Mouse (Mus musculus) limb, embryonic 15.5 days (tissue): ENCODE measurements around the gene Fcer1g. TPM values are rescaled to one million over a fixed set of nuclear protein-coding genes. Genes with fewer than 3 reads are reported as not detected.

ENCODE experiments used
- ATAC-seq: fragments of 200-750 bp; cut with Nextera tagmentation; 2 replicates; pipeline ENCODE4 v1.8.0; 2017; ENCODE audit warnings: low read depth, moderate TSS enrichment; ENCODE audit not compliant: insufficient number of reproducible peaks, low FRiP score, low TSS enrichment
- H3K27ac ChIP-seq: fragments of 300-500 bp; sonication (generic); 2 replicates; pipeline ENCODE4 v1.5.1; 2015; ENCODE audit warnings: moderate library complexity, mild to moderate bottlenecking, inconsistent platforms
- H3K27me3 ChIP-seq: fragments of 300-500 bp; sonication (generic); 2 replicates; pipeline ENCODE4 v1.6.1; 2015; ENCODE audit warnings: inconsistent platforms
- H3K36me3 ChIP-seq: fragments of 300-500 bp; sonication (generic); 2 replicates; pipeline ENCODE4 v1.6.1; 2015; ENCODE audit warnings: inconsistent platforms
- H3K4me1 ChIP-seq: fragments of 300-500 bp; sonication (generic); 2 replicates; pipeline ENCODE4 v1.6.1; 2015; ENCODE audit warnings: inconsistent platforms
- H3K4me2 ChIP-seq: fragments of 300-500 bp; sonication (generic); 2 replicates; pipeline ENCODE4 v1.6.1; 2015; ENCODE audit warnings: mild to moderate bottlenecking, inconsistent platforms
- H3K4me3 ChIP-seq: fragments of 300-500 bp; sonication (generic); 2 replicates; pipeline ENCODE4 v1.5.1; 2015; ENCODE audit warnings: mild to moderate bottlenecking, inconsistent platforms
- H3K9ac ChIP-seq: fragments of 300-500 bp; sonication (generic); 2 replicates; pipeline ENCODE4 v1.6.1; 2015; ENCODE audit warnings: inconsistent platforms
- H3K9me3 ChIP-seq: fragments of 300-500 bp; sonication (generic); 2 replicates; pipeline ENCODE4 v1.6.1; 2016; ENCODE audit warnings: inconsistent platforms
- WGBS: fragments of 180-500 bp; shearing (Covaris S2); methylation state at CpG from one replicate; pipeline ENCODE4 v1.1.7; 2015; 5-methylcytosine and 5-hydroxymethylcytosine counted together
- polyA plus RNA-seq: library from polyadenylated mRNA; unstranded; fragments of >200 nt; fragmentation: Nextera tagmentation; extraction: Ambion mirVana; gene quantifications from 2 replicates; pipeline ENCODE4 v1.2.1, GENCODE M21; 2015

The Fcer1g gene
- polyA plus RNA-seq, 1 experiment from 2014 or later = 94.7 TPM

DNA sequence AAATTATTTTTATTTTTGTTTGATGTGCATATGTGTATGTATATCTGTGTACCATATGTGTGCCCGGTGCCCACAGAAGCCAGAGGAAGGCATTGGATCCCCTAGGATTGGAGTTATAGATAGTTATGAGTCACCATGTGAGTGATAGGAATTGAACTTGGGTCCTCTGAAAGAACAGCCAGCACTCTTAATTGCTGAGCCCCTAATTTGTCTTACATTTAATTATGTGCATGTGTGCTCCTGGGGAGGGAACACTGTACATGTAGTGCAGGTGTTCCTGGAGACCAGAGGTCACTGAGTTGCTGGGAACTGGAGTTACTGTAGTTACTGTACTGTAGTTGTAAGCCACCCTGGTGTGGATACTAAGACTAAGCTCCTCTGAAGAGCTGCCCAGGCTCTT is 33.4 kb downstream of the Fcer1g start:
- H3K27ac ChIP-seq = no peak overlapping the region
- H3K4me2 ChIP-seq = no peak overlapping the region
- peaks cover 3% of the 10 kb centered on the region for H3K4me1 ChIP-seq
- 94% methylated on average over 1 of the region's 1 CpGs for WGBS
- H3K9me3 ChIP-seq = no peaks in the 10 kb centered on the region
- H3K36me3 ChIP-seq = no peaks in the 10 kb centered on the region
- H3K9ac ChIP-seq = no peak overlapping the region
- H3K27me3 ChIP-seq = peaks cover 15% of the 10 kb centered on the region
- H3K4me3 ChIP-seq = no peak overlapping the region
- no peak for ATAC-seq

DNA sequence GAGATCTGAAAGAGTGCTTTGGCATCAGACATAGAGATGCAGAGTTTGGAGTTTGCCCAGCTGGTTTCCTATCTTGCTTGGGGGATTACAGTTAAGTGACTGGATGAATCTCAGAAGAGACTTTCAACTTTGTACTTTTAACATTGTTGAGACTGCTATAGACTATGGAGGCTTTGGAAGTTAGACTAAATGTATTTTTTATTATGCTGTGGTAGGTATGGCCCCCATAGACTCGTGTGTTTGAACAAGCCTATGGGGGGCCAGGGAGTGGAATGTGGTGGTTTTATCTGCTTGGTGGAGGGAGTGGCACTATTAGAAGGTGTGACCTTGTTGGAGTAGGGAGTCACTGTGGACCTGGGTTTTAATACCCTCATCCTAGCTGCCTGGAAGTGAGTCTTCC is 34.6 kb downstream of the Fcer1g start:
- 50% methylated on average over 1 of the region's 1 CpGs for WGBS
- no peak for ATAC-seq
- no peak overlapping the region for H3K9ac ChIP-seq

DNA sequence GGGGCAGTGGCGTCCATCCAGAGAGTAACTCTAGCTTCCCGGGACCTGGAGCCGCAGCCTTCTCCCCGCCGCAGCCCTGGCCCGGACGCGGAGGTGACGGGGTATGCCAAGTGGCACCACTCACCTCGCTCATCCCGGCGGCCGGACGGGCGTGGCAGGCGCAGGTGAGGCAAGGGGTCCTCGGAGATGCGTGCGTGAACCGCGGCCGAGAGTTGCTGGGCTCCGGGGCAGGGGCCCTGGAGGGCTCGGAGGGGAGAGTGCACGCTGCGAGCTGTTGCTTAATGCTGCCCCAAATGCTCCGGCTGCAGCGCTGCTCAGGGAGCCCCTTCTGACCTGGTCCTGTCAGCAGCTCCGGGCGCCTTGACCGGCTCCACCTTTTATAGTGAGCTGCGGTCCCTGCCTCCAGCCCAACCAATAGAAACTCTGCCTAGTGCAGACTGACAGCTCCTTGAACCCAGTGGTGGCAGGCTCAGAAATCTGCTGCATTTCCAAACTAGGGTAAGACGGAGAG is 38.2 kb downstream of the Fcer1g start, which contains the start of gene Pcp4l1:
Gene Pcp4l1, minus strand, starts transcription at position 382 of the 511 bp plus-strand sequence.
- under 1% methylated on average over 33 of the region's 33 CpGs for WGBS
- Histone ChIP-seq H3K27ac (no peak within 1 kb of the TSS), H3K36me3 (no peaks in the 10 kb centered on the region), H3K4me3 (peak within 1 kb of the TSS; percentile 46), H3K4me1 (peaks cover 25% of the 10 kb centered on the region), H3K9ac (peak within 1 kb of the TSS; percentile 27), H3K27me3 (peaks cover 56% of the 10 kb centered on the region), H3K4me2 (peak within 1 kb of the TSS; percentile 95), H3K9me3 (no peaks in the 10 kb centered on the region)
- ATAC-seq = peak; percentile 48; the same call in 1 of the 2 replicates

More for the DNA sequence above, 34.6 kb downstream of the Fcer1g start:
- no peak overlapping the region for H3K4me2 ChIP-seq
- no peaks in the 10 kb centered on the region for H3K36me3 ChIP-seq
- H3K4me1 ChIP-seq = peaks cover 9% of the 10 kb centered on the region
- no peak overlapping the region for H3K27ac ChIP-seq
- H3K27me3 ChIP-seq = peaks cover 27% of the 10 kb centered on the region
- no peak overlapping the region for H3K4me3 ChIP-seq
- no peaks in the 10 kb centered on the region for H3K9me3 ChIP-seq

- Histone ChIP-seq H3K4me3 (peak overlapping the region; percentile 46), H3K36me3 (no peaks in the 10 kb centered on the region), H3K4me2 (peak overlapping the region; percentile 95), H3K27ac (no peak overlapping the region), H3K4me1 (peaks cover 25% of the 10 kb centered on the region), H3K9me3 (no peaks in the 10 kb centered on the region), H3K27me3 (peaks cover 56% of the 10 kb centered on the region), H3K9ac (peak overlapping the region; percentile 27; the same call in 1 of the 2 replicates)
- 9% methylated on average over 20 of the region's 20 CpGs for WGBS
- no peak for ATAC-seq
Observed at GRCm38 (mm10) chr1:171195046-171195822, 38.9 kb downstream of the Fcer1g start.

GRCm38 (mm10) chr1:171193911-171194830 is 40.0 kb downstream of the Fcer1g start:
- 23% methylated on average over 11 of the region's 11 CpGs for WGBS
- Histone ChIP-seq H3K4me2 (no peak overlapping the region), H3K4me3 (no peak overlapping the region), H3K27ac (no peak overlapping the region), H3K36me3 (no peaks in the 10 kb centered on the region), H3K9me3 (no peaks in the 10 kb centered on the region), H3K9ac (no peak overlapping the region), H3K27me3 (peaks cover 56% of the 10 kb centered on the region), H3K4me1 (peaks cover 33% of the 10 kb centered on the region)
- no peak for ATAC-seq

GRCm38 (mm10) chr1:171193093-171193840 is 40.9 kb downstream of the Fcer1g start:
- Histone ChIP-seq H3K36me3 (no peaks in the 10 kb centered on the region), H3K4me3 (peak overlapping the region; percentile 8; the same call in 1 of the 2 replicates), H3K27ac (no peak overlapping the region), H3K4me1 (peaks cover 40% of the 10 kb centered on the region), H3K27me3 (peaks cover 56% of the 10 kb centered on the region), H3K4me2 (peak overlapping the region; percentile 34), H3K9me3 (no peaks in the 10 kb centered on the region), H3K9ac (no peak overlapping the region)
- WGBS = 4% methylated on average over 18 of the region's 18 CpGs
- no peak for ATAC-seq

DNA sequence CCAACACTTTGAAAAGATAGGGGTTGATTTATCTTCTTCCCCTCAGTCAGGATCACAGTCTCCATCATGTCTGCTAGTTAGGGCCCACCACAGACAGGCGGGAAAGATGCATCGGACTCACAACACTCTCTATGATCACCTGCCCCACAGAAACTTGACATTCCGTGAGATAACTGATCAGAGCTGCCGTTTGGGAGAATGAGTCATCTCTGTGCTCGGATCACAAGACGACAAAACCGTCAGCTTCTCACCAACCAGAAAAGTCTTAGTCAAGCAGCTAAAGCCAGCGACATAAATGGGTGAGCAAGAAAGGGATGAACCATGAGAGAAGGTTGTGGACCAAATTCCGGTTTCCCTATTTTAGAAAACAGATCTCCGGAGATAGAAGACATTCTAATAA is 41.9 kb downstream of the Fcer1g start:
- Histone ChIP-seq H3K4me3 (no peak overlapping the region), H3K27ac (no peak overlapping the region), H3K9ac (no peak overlapping the region), H3K9me3 (no peaks in the 10 kb centered on the region), H3K4me1 (peaks cover 42% of the 10 kb centered on the region), H3K4me2 (no peak overlapping the region), H3K36me3 (no peaks in the 10 kb centered on the region), H3K27me3 (peaks cover 52% of the 10 kb centered on the region)
- 47% methylated on average over 10 of the region's 10 CpGs for WGBS
- ATAC-seq = no peak

DNA sequence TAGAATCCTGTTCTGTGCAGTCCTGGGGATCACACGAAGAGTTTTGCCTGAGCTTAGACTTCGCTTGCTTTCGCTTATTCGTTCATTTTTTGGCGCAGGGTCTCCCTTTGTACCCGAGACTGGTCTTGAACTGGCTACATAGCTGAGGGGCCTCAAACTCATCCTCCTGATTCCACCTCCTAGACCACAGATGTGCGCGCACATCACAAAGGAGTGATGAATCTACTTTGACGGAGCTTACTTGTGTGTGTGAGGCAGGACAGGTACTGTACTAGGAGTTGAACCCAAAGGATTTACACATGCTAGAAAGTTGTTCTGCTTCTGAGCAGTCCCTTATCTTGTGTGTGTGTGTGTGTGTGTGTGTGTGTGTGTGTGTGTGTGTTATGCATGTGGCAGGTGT is 43.3 kb downstream of the Fcer1g start:
- H3K4me3 ChIP-seq = no peak overlapping the region
- H3K4me1 ChIP-seq = peaks cover 40% of the 10 kb centered on the region
- H3K4me2 ChIP-seq = no peak overlapping the region
- no peaks in the 10 kb centered on the region for H3K9me3 ChIP-seq
- H3K27me3 ChIP-seq = peaks cover 42% of the 10 kb centered on the region
- no peak overlapping the region for H3K27ac ChIP-seq
- H3K36me3 ChIP-seq = no peaks in the 10 kb centered on the region
- WGBS = 93% methylated on average over 9 of the region's 9 CpGs
- ATAC-seq = no peak
- no peak overlapping the region for H3K9ac ChIP-seq

- Histone ChIP-seq H3K9me3 (no peaks in the 10 kb centered on the region), H3K4me2 (0 out of 2 replicates have a peak overlapping the region, but pooled peaks have one; percentile 7), H3K9ac (no peak overlapping the region), H3K4me3 (no peak overlapping the region), H3K27me3 (peaks cover 29% of the 10 kb centered on the region), H3K4me1 (peaks cover 38% of the 10 kb centered on the region), H3K36me3 (no peaks in the 10 kb centered on the region), H3K27ac (no peak overlapping the region)
- peak; percentile 75 for ATAC-seq
- WGBS = 48% methylated on average over 14 of the region's 14 CpGs
Observed at GRCm38 (mm10) chr1:171189476-171190114, 44.6 kb downstream of the Fcer1g start.

DNA sequence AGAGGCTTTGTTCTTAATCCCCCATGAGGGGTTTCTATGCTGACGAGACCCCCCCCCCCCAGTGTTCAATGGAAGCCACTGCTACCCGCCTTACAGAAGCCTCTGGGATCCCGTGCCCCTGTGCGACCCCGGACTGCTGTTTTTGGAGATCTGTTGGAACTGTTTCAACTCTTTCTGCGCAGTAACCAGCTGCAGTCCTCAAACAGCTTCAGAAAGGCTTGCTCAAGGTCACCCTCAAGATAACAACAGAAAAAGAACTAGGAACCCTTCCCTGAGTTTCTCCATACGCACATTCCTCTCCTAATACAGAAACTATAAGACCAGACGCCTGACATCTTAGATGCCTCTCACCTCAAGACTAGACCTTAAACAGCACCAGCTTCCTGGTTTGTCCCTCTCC is 45.1 kb downstream of the Fcer1g start:
- Histone ChIP-seq H3K27ac (no peak overlapping the region), H3K4me2 (0 out of 2 replicates have a peak overlapping the region, but pooled peaks have one; percentile 7), H3K4me1 (peaks cover 36% of the 10 kb centered on the region), H3K4me3 (no peak overlapping the region), H3K9me3 (no peaks in the 10 kb centered on the region), H3K27me3 (peaks cover 24% of the 10 kb centered on the region), H3K36me3 (no peaks in the 10 kb centered on the region), H3K9ac (no peak overlapping the region)
- WGBS = 29% methylated on average over 8 of the region's 8 CpGs
- ATAC-seq = no peak
